Mouse (Mus musculus) c-Kit-negative CD71-positive TER-119-positive erythroid progenitor cells, embryonic 14.5 days (primary cell): ENCODE measurements at regions not wholly inside any gene's neighbourhood (a gene's known extent, or its start where the extent isn't known, plus 50 kb on each side); places are given as distances from the start of the nearest gene placed in this dataset.

Experiments
- DNase-seq: peaks from one replicate; pipeline ENCODE4 v3.0.0-alpha.2; 2013; ENCODE audit warnings: low read depth, low spot score

GRCm38 (mm10) chr11:64917301-64917700 lies 61.5 kb upstream of the Elac2 start:
- no peak for DNase-seq

DNA sequence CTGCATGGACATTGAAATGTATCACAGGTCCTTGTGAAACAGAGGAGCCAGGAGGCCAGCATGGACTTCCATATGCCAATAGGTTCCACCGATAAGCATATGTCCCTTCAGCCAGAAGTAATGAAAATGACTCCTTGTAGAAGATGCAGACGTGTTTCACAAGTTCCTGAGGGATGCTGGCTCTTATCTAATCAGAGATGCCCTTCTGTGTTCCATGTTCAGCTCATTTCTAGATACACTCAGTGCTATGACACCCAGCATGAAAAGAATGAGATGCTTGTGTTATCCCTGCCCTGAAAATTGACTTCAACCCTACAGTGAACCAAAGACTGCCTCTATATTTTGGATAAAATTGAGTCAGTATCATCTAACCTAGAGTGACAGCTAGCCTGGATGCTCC lies 53.8 kb upstream of the Elac2 start:
- no peak for DNase-seq

DNA sequence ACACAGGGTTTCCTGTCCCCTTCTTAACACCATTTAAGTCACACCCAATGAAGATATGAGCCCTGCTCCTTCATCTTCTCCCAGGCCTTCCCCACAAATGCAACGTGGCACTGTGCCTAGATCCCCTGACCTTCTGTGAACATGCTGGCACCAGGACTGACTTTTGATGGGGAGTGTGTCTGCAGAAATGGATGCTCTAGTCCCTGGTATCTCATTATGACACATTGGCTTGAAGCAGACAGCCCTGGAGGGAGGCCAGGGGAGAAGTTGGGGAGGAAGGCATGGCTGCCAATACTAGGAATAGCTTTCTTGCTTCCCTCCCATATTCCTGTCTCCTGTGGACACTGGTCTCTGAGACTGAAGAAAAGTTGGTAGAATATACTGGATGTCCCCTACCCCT lies 52.9 kb upstream of the Elac2 start:
- DNase-seq = no peak
